Mouse (Mus musculus): ENCODE results near the gene Nup160.
A peak's percentile ranks its signal among the peaks of the same experiment; 100 is the strongest.

Nup160 gene

DNA sequence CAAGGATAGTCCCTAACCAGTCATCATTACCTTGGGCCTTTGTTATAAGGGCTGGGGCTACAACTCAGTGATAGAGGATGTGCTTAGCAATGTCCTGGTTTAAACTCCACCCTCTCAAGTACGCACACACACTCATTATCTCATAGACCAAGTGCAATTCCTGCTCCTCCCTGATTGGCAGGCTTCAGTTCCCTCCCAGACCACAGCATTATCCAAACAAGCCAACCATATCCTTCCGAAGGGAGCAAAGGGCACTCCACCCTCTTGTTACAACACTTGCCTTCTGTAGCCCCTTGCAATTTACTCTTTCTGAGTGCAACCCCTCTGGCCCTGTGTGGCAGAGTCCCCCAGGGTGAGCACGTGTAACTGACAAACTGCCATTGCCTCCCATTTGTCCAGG lies 15.6 kb upstream of the Nup160 start:
- DNase-seq (ENCODE audit: low read depth) = peak; percentile 80

DNA sequence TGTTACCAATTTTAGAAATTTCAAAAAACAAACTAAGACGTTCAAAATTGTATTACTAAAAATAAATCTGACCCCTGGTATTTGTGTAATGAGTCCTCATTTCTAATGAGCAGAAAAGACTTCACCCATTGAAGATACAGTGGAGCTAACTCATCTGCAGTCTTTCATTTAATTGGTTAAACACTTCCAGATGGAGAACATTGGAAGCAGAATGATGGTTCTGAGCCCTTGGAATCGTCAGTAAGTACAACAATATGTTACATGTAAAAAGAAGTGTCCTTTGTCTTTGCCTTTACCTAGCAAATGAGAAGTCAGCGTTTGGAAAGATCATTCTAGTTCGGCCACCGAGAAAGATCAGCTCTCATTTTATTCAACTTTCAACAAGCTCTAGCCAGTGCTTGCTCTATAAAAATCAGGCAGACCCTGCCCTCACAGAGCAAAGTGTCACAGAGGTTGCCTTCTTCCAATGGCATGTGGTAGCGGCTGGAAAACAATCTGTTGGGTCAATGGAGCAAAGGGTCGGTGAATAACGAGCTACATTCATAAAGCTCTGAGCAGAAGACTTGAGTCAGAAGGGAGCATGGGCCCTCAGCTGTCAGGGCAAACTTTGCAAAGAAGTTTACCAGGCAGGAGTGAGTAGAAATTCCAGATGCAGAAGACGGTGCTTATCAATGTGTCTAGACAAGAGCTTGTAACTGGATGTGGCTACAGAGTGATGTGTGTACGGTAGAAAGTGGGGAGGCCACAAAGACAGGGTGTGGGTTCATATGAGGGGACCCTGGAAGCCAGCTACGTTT lies 10.2 kb upstream of the Nup160 start:
- no peak for DNase-seq (ENCODE audit: low read depth)

DNA sequence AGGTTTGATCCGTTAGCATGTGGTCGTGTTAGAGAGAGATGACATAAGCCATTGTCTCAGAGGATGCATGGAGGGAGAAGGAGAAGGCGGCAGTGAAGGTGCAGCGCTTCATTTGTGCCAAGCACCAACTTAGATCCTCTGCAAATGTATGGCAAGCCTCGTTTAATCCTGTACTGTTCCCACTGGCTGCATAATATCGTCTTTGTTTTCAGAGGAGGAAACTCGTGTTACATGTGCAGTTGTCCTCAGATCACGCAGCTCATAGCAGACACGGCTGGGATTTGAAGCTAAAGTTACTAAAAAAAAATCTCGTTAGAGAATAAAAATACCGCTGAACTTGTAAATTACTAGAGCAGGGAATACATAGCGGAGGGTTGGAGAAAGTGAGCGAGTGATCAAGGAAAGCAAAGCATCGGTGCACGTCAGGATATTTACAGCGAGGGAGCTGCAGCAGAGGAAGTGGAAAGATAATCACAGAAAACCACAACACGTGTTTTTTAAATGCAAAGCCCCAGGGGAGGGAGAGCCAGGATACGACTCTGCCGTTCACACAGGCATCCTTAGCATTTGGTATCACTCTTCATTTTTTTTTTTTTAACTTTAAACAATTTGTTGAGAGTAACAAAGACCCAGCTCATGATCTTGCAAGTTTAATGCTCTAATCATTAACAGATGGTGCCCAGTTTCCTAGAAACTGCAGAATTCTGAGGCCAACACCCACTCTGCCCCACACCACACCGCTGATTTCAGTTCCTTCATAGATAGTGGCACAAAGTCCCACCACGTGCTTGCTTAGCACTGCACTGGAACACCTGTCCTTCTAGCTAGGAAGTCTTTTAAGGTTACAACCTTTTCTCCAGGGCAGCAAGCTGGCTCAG lies 9.4 kb upstream of the Nup160 start:
- peak; percentile 71 for DNase-seq (ENCODE audit: low read depth)

DNA sequence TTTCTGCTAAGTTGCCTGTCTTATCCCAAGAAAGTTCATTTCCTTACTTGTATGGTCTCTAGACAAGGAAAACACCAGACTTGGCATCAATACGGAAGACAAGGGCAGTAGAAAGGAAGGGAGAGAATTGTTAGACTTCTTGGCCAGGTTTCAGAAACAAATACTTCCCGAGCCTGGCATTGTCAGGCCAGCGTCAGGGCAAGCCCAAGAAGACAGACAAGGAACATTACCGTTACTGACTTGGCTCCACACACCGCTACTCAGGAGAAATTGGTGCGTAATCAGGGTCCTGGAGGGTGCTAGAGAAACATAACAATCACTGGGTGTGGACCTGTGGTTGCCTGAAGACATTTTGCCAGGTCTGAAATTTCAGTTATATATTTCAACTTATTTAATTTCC lies 6.7 kb upstream of the Nup160 start:
- no peak for DNase-seq (ENCODE audit: low read depth)

- no peak for DNase-seq (ENCODE audit: low read depth)
These were observed 3.7 kb upstream of the Nup160 start for GRCm38 (mm10) chr2:90673339-90673738.

DNA sequence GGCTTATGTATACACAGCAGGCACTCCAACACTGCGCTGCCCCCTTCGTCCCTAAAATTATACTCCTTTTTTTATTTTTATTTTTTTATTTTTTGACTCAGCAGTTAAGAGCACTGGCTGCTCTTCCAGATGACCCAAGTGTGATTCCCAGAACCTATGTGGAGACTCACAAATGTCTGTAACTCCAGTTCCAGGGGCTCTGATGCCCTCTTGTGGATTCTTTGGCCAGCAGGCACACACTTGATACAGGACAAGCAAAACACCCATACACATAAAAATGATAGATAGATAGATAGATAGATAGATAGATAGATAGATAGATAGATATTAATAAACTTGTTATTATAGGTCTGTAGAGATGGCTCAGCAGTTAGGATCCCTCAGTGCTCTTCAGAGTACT lies 2.5 kb upstream of the Nup160 start:
- no peak for DNase-seq (ENCODE audit: low read depth)

GRCm38 (mm10) chr2:90675488-90675887 lies 1.5 kb upstream of the Nup160 start:
- DNase-seq (ENCODE audit: low read depth) = no peak

GRCm38 (mm10) chr2:90678256-90679060 lies 1.4 kb downstream of the Nup160 start:
- no peak for DNase-seq (ENCODE audit: low read depth)

DNA sequence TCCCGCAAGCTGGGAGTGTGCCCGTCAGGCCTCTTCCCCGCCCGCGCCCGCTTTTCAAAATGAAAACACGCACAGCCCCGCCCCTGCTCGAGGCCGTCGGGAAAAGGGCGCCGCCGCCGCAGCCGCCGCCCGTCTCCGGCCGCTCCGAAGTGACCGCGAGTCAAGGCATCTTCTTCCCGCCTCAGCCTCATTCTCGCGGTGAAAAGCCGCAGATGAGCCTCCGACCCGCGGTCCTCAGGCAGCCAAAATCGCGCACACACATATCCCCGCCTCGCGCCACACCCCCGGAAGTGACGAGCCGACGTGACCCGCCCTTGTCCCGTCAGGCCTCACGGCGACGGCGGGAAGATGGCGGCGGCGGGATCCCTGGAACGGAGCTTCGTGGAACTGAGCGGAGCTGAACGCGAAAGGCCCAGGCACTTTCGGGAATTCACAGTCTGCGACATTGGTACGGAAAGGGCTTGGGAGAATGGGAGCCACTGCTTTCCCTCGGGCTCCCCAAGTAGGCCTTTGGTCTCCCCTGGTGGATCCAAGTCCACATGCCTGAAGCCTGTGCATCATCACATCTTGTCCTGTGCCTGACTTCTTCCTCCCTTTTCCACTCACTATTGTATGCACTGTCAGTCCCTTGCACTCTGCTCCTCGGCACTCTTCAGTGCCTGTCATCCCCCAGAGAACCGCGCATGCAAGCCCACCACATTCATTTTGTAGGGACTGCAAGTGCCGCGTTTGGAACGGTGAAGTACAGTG lies 2.2 kb downstream of the Nup160 start:
- DNase-seq (ENCODE audit: low read depth) = peak; percentile 94

DNA sequence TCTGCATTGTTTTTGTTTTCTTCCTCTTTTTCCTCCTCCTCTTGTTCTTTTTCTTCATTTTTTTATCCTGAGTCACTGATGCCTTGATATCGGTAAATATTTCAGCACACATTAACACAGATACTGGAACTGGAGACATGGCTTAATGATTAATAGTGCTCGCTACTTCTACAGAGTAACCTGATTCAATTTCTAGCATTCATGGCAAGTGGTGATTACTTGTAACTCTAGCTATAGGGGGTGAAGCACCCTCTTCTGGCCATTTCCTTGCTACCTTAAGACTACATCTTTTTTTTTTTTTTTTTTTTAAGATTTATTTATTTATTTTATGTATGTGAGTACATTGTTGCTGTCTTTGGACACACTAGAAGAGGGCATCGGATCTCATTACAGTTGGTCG lies 23.9 kb downstream of the Nup160 start:
- no peak for DNase-seq (ENCODE audit: low read depth)

DNA sequence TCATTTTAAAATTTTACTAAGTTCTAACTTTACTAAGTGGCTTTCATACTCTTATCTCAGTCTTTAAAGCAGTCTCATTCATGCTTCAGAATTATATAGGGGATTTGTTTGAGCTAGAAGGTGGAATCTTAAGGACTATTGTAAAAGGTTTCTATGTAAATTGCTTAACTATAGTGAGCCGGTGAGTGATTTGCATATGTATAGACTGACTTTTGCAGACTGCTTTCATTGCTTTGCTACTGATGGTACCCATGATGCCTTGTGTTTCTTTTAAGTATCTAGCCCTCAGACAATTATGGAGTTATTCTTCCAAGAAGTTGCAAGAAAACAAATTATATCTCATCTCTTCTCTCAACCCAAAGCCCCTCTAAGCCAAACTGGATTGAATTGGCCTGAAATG lies 31.5 kb downstream of the Nup160 start:
- no peak for DNase-seq (ENCODE audit: low read depth)

DNA sequence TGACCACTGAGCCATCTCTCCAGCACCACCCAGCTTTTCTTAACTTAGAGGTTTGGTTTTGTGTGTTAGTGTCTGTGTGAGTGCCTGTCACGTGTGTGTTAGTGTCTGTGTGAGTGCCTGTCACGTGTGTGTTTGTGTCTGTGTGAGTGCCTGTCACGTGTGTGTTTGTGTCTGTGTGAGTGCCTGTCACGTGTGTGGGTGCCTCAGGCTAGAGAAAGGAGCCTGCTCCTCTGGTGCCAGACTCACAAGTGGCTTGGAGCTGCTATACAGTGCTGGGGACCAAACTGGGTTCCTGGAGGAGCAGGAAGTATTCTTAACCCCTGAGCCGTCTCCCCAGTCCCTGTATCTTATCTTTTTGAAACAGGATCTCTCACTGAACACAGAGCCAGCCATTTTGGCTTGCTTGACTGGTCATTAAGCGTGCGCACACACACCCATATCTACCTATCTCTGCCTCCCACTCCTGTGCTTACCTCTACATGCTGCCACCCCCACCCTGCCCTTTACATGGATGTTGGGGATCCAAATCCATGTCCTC lies 38.6 kb downstream of the Nup160 start:
- peak; percentile 67 for DNase-seq (ENCODE audit: low read depth)

GRCm38 (mm10) chr2:90717366-90717765 lies 40.4 kb downstream of the Nup160 start:
- no peak for DNase-seq (ENCODE audit: low read depth)

DNA sequence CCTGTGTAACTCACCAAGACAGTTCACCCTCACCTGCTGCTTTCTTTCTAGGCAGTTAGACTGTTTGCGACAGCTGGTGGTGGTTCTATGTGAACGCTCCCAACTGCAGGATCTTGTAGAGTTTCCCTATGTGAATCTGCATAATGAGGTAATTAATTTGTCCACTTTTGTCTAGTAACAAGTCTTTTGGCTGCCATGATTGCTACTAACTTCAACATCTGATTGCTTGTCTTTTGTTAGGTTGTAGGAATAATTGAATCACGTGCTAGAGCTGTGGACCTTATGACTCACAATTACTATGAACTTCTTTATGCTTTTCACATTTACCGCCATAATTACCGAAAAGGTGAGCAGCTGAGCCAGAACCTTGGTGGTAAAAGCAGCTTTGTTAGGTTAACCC lies 40.9 kb downstream of the Nup160 start:
- no peak for DNase-seq (ENCODE audit: low read depth)

GRCm38 (mm10) chr2:90726818-90727217 lies 49.8 kb downstream of the Nup160 start:
- no peak for DNase-seq (ENCODE audit: low read depth)

DNA sequence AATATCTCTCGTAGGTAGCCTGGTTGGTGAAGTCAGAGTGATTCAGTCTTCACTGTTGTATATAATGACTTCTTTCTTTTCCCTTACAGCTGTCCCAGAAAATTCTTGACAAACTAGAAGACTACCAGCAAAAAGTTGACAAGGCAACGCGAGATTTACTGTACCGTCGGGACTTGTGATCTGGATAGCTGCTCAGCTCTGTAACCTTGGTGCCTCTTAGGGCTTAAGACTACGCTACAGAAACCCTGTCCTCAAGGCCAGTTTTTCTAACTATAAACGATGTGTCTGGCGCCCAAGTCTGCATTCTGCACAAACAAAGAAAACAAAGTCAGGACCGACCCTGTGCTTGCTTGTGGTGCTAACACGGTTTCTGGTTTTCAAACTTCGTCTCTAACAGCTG lies 58.3 kb downstream of the Nup160 start:
- DNase-seq (ENCODE audit: low read depth) = no peak

GRCm38 (mm10) chr2:90738801-90739200 lies 61.8 kb downstream of the Nup160 start:
- DNase-seq (ENCODE audit: low read depth) = no peak

- DNase-seq (ENCODE audit: low read depth) = no peak
These were observed 62.3 kb downstream of the Nup160 start for GRCm38 (mm10) chr2:90739327-90739726.

GRCm38 (mm10) chr2:90739921-90740320 lies 62.9 kb downstream of the Nup160 start:
- no peak for DNase-seq (ENCODE audit: low read depth)

DNA sequence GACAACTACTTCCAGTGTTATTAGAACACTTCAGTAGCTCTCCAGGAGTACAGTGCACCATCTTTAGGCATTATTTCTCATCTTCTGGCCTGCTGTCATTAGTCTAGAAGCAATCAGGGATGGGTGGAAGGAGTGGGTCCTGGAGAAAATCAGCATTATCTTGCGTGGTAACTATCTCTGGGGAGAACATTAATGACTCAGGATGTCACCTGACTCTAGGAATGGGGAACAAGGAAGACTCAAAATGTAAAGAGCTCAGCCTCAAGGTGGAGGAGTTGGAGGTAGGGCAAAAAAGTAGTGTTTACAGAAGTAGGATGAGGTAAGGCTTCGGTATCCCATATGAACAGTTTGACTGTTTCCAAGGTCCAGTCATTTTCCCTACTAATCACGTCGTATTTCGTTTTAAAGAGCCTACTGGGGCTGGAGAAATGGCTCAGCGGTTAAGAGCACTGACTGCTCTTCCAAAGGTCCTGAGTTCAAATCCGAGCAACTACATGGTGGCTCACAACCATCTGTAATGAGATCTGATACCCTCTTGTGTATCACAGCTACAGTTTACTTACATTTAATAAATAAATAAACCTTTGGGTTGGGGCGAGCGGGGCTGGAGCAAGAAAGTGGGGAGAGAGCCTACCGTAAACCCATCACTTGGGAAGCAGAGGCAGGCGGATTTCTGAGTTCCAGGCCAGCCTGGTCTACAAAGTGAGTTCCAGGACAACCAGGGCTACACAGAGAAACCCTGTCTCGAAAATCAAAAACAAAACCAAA lies 67.5 kb downstream of the Nup160 start:
- no peak for DNase-seq (ENCODE audit: low read depth)
